Mouse (Mus musculus): ENCODE measurements at regions not wholly inside any gene's neighbourhood (a gene's known extent, or its start where the extent isn't known, plus 50 kb on each side); places are given as distances from the start of the nearest gene placed in this dataset.

GRCm38 (mm10) chr13:28823985-28824384 lies 129.5 kb downstream of the Sox4 start:
- Histone ChIP-seq H3K27ac (ENCODE audit: insufficient read depth, low read length) (no peak overlapping the region), H3K4me3 (ENCODE audit: insufficient read depth, low read length) (no peak overlapping the region), H3K4me1 (ENCODE audit: control insufficient read depth, insufficient read depth, low read length) (no peaks in the 10 kb centered on the region)
- TF ChIP-seq CTCF (IDR thresholded peaks at IDR 0.05; ENCODE audit: extremely low read depth, insufficient read depth, low read length) = no peak
- no peak for TF ChIP-seq POLR2A (IDR thresholded peaks at IDR 0.05; ENCODE audit: extremely low read depth, insufficient read depth, low read length)

- Histone ChIP-seq H3K4me1 (ENCODE audit: control insufficient read depth, insufficient read depth, low read length) (no peaks in the 10 kb centered on the region), H3K27ac (ENCODE audit: insufficient read depth, low read length) (no peak overlapping the region), H3K4me3 (ENCODE audit: insufficient read depth, low read length) (no peak overlapping the region)
- no peak for TF ChIP-seq POLR2A (IDR thresholded peaks at IDR 0.05; ENCODE audit: extremely low read depth, insufficient read depth, low read length)
- TF ChIP-seq CTCF (IDR thresholded peaks at IDR 0.05; ENCODE audit: extremely low read depth, insufficient read depth, low read length) = no peak
Measured at GRCm38 (mm10) chr13:28823311-28823880, 130.1 kb downstream of the Sox4 start.

GRCm38 (mm10) chr13:28820868-28821533 lies 132.5 kb downstream of the Sox4 start:
- Histone ChIP-seq H3K4me3 (ENCODE audit: insufficient read depth, low read length) (no peak overlapping the region), H3K4me1 (ENCODE audit: control insufficient read depth, insufficient read depth, low read length) (no peaks in the 10 kb centered on the region), H3K27ac (ENCODE audit: insufficient read depth, low read length) (no peak overlapping the region)
- TF ChIP-seq POLR2A (IDR thresholded peaks at IDR 0.05; ENCODE audit: extremely low read depth, insufficient read depth, low read length) (no peak), CTCF (IDR thresholded peaks at IDR 0.05; ENCODE audit: extremely low read depth, insufficient read depth, low read length) (no peak)

- TF ChIP-seq CTCF (IDR thresholded peaks at IDR 0.05; ENCODE audit: extremely low read depth, insufficient read depth, low read length) = no peak
- no peak for TF ChIP-seq POLR2A (IDR thresholded peaks at IDR 0.05; ENCODE audit: extremely low read depth, insufficient read depth, low read length)
- H3K4me1 ChIP-seq (ENCODE audit: control insufficient read depth, insufficient read depth, low read length) = no peaks in the 10 kb centered on the region
- H3K27ac ChIP-seq (ENCODE audit: insufficient read depth, low read length) = no peak overlapping the region
- no peak overlapping the region for H3K4me3 ChIP-seq (ENCODE audit: insufficient read depth, low read length)
Measured at GRCm38 (mm10) chr13:28814127-28814526, 139.4 kb downstream of the Sox4 start.

GRCm38 (mm10) chr13:28811667-28812575 lies 141.6 kb downstream of the Sox4 start:
- TF ChIP-seq POLR2A (IDR thresholded peaks at IDR 0.05; ENCODE audit: extremely low read depth, insufficient read depth, low read length) (no peak), CTCF (IDR thresholded peaks at IDR 0.05; ENCODE audit: extremely low read depth, insufficient read depth, low read length) (no peak)

GRCm38 (mm10) chr13:28811081-28811439 lies 142.5 kb downstream of the Sox4 start:
- Histone ChIP-seq H3K27ac (ENCODE audit: insufficient read depth, low read length) (no peak overlapping the region), H3K4me3 (ENCODE audit: insufficient read depth, low read length) (no peak overlapping the region), H3K4me1 (ENCODE audit: control insufficient read depth, insufficient read depth, low read length) (no peaks in the 10 kb centered on the region)
- TF ChIP-seq POLR2A (IDR thresholded peaks at IDR 0.05; ENCODE audit: extremely low read depth, insufficient read depth, low read length) = no peak
- TF ChIP-seq CTCF (IDR thresholded peaks at IDR 0.05; ENCODE audit: extremely low read depth, insufficient read depth, low read length) = no peak

More at GRCm38 (mm10) chr13:28811667-28812575, 141.6 kb downstream of the Sox4 start:
- no peaks in the 10 kb centered on the region for H3K4me1 ChIP-seq (ENCODE audit: control insufficient read depth, insufficient read depth, low read length)
- H3K4me3 ChIP-seq (ENCODE audit: insufficient read depth, low read length) = no peak overlapping the region
- H3K27ac ChIP-seq (ENCODE audit: insufficient read depth, low read length) = no peak overlapping the region

- H3K27ac ChIP-seq (ENCODE audit: insufficient read depth, low read length) = no peak overlapping the region
- H3K4me3 ChIP-seq (ENCODE audit: insufficient read depth, low read length) = no peak overlapping the region
- H3K4me1 ChIP-seq (ENCODE audit: control insufficient read depth, insufficient read depth, low read length) = no peaks in the 10 kb centered on the region
- TF ChIP-seq POLR2A (IDR thresholded peaks at IDR 0.05; ENCODE audit: extremely low read depth, insufficient read depth, low read length) (no peak), CTCF (IDR thresholded peaks at IDR 0.05; ENCODE audit: extremely low read depth, insufficient read depth, low read length) (no peak)
Measured at GRCm38 (mm10) chr13:28810326-28811080, 143.0 kb downstream of the Sox4 start.

- H3K4me1 ChIP-seq (ENCODE audit: control insufficient read depth, insufficient read depth, low read length) = no peaks in the 10 kb centered on the region
Measured at GRCm38 (mm10) chr13:28805302-28805701, 148.2 kb downstream of the Sox4 start.

More at GRCm38 (mm10) chr13:28805302-28805701, 148.2 kb downstream of the Sox4 start:
- no peak overlapping the region for H3K27ac ChIP-seq (ENCODE audit: insufficient read depth, low read length)
- TF ChIP-seq CTCF (IDR thresholded peaks at IDR 0.05; ENCODE audit: extremely low read depth, insufficient read depth, low read length) (no peak), POLR2A (IDR thresholded peaks at IDR 0.05; ENCODE audit: extremely low read depth, insufficient read depth, low read length) (no peak)
- H3K4me3 ChIP-seq (ENCODE audit: insufficient read depth, low read length) = no peak overlapping the region

All from cortical plate, adult 2 months (tissue).